Mouse (Mus musculus) gastrocnemius, adult 2 months (tissue): ENCODE data around the gene Dhx32. TPM values are rescaled to one million over a fixed set of nuclear protein-coding genes. Genes with fewer than 3 reads are reported as not detected.

Experiments used
- DNase-seq: peaks from one replicate; pipeline ENCODE4 v3.0.0; 2022
- H3K27ac ChIP-seq: fragments of 200-600 bp; 2 replicates; pipeline ENCODE4 v1.8.1; 2022; ENCODE audit warnings: mild to moderate bottlenecking
- H3K4me3 ChIP-seq: fragments of 200-600 bp; 2 replicates; pipeline ENCODE4 v1.8.1; 2022; ENCODE audit warnings: mild to moderate bottlenecking, moderate library complexity
- CTCF ChIP-seq: fragments of 200-600 bp; IDR thresholded peaks from 2 replicates; pipeline ENCODE4 v1.8.1; 2022; ENCODE audit warnings: antibody characterized with exemption, mild to moderate bottlenecking, moderate library complexity
- intact Hi-C: fragments of 180-260 bp; cut with DNase I; formaldehyde crosslinking; loops from one replicate; pipeline ENCODE4 v1.15.1; 2025
- total RNA-seq, 2 experiments: library from RNA; stranded (reverse); gene quantifications; 2 replicates each; pipeline ENCODE4 v1.2.3; 2021

Gene Dhx32
- total RNA-seq, 2 experiments from 2014 or later, result 33.7 to 50.1 TPM

- Histone ChIP-seq H3K27ac (peak overlapping the region; percentile 76), H3K4me3 (peak overlapping the region; percentile 19; the same call in 1 of the 2 replicates)
- no peak for TF ChIP-seq CTCF
- intact Hi-C loops, result no loop called here
- DNase-seq, result no peak
Observed at GRCm38 (mm10) chr7:133765240-133765848, 17.2 kb downstream of the Dhx32 start.

GRCm38 (mm10) chr7:133764425-133764824 lies 18.1 kb downstream of the Dhx32 start:
- no peak for TF ChIP-seq CTCF
- no peak overlapping the region for H3K4me3 ChIP-seq
- intact Hi-C loops, result no loop called here
- DNase-seq, result no peak
- peak overlapping the region; percentile 10; the same call in 1 of the 2 replicates for H3K27ac ChIP-seq

GRCm38 (mm10) chr7:133762696-133763095 lies 19.8 kb downstream of the Dhx32 start:
- Histone ChIP-seq H3K27ac (peak overlapping the region; percentile 67), H3K4me3 (no peak overlapping the region)
- DNase-seq, result no peak
- intact Hi-C loops, result no loop called here
- no peak for TF ChIP-seq CTCF

GRCm38 (mm10) chr7:133759611-133760353 lies 22.7 kb downstream of the Dhx32 start:
- intact Hi-C loops, result no loop called here
- H3K27ac ChIP-seq, result peak overlapping the region; percentile 80
- DNase-seq, result peak; percentile 52
- H3K4me3 ChIP-seq, result peak overlapping the region; percentile 39
- TF ChIP-seq CTCF, result no peak

- Histone ChIP-seq H3K27ac (peak overlapping the region; percentile 38), H3K4me3 (no peak overlapping the region)
- intact Hi-C loops, result no loop called here
- peak; percentile 31; the same call in 1 of the 2 replicates for TF ChIP-seq CTCF
- no peak for DNase-seq
Observed at GRCm38 (mm10) chr7:133758716-133759115, 23.8 kb downstream of the Dhx32 start.

GRCm38 (mm10) chr7:133757961-133758455 lies 24.5 kb downstream of the Dhx32 start:
- DNase-seq, result no peak
- H3K27ac ChIP-seq, result peak overlapping the region; percentile 38
- intact Hi-C loops, result no loop called here
- TF ChIP-seq CTCF, result no peak
- H3K4me3 ChIP-seq, result no peak overlapping the region

GRCm38 (mm10) chr7:133751163-133751562 lies 31.4 kb downstream of the Dhx32 start:
- Histone ChIP-seq H3K27ac (peak overlapping the region; percentile 38), H3K4me3 (no peak overlapping the region)
- intact Hi-C loops, result no loop called here
- TF ChIP-seq CTCF, result no peak
- DNase-seq, result no peak

- Histone ChIP-seq H3K4me3 (no peak overlapping the region), H3K27ac (peak overlapping the region; percentile 38)
- intact Hi-C loops, result no loop called here
- no peak for TF ChIP-seq CTCF
- DNase-seq, result peak; percentile 18
Observed at GRCm38 (mm10) chr7:133750666-133751065, 31.9 kb downstream of the Dhx32 start.

GRCm38 (mm10) chr7:133748753-133749152 lies 33.8 kb downstream of the Dhx32 start:
- intact Hi-C loops, result no loop called here
- no peak for TF ChIP-seq CTCF
- Histone ChIP-seq H3K27ac (peak overlapping the region; percentile 73; the same call in 1 of the 2 replicates), H3K4me3 (no peak overlapping the region)
- peak; percentile 15 for DNase-seq

- Histone ChIP-seq H3K27ac (peak overlapping the region; percentile 73), H3K4me3 (no peak overlapping the region)
- intact Hi-C loops, result no loop called here
- peak; percentile 46 for DNase-seq
- no peak for TF ChIP-seq CTCF
Observed at GRCm38 (mm10) chr7:133747372-133747771, 35.2 kb downstream of the Dhx32 start.

- peak; percentile 53 for DNase-seq
- peak overlapping the region; percentile 88 for H3K27ac ChIP-seq
Observed at GRCm38 (mm10) chr7:133744701-133745100, 37.8 kb downstream of the Dhx32 start.

GRCm38 (mm10) chr7:133744209-133744608 lies 38.3 kb downstream of the Dhx32 start:
- no peak for TF ChIP-seq CTCF
- H3K4me3 ChIP-seq, result peak overlapping the region; percentile 32; the same call in 1 of the 2 replicates
- no peak for DNase-seq
- intact Hi-C loops, result no loop called here
- H3K27ac ChIP-seq, result peak overlapping the region; percentile 88

More at GRCm38 (mm10) chr7:133744701-133745100, 37.8 kb downstream of the Dhx32 start:
- TF ChIP-seq CTCF, result no peak
- intact Hi-C loops, result no loop called here
- H3K4me3 ChIP-seq, result peak overlapping the region; percentile 32; the same call in 1 of the 2 replicates

- peak; percentile 53 for DNase-seq
- Histone ChIP-seq H3K4me3 (no peak overlapping the region), H3K27ac (peak overlapping the region; percentile 88)
- no peak for TF ChIP-seq CTCF
- intact Hi-C loops, result no loop called here
Observed at GRCm38 (mm10) chr7:133743611-133744010, 38.9 kb downstream of the Dhx32 start.
